In genomic region chr9:49118271-49118825, GRCm38 (mm10) we compare ENCODE assay signal across 1 mouse cellular context.
TF ChIP-seq lines count a peak whose summit lies in the region.

No protein-coding gene starts in this region.

TF ChIP-seq in CH12.LX, 34 proteins besides CTCF, POLR2A, EP300 and RAD21 (continued from another document):
- TF ChIP-seq SMC3 (IDR thresholded peaks at IDR 0.05; ENCODE audit: low read depth, low read length) (no peak), JUND (conservative IDR thresholded peaks at IDR 0.05; ENCODE audit: low read depth, low read length) (no peak), GABPA (IDR thresholded peaks at IDR 0.05; ENCODE audit: insufficient replicate concordance, low read depth, low read length) (no peak), IRF4 (IDR thresholded peaks at IDR 0.05; ENCODE audit: low read depth, low read length) (no peak), USF2 (conservative IDR thresholded peaks at IDR 0.05; ENCODE audit: low read depth, low read length) (no peak), ZKSCAN1 (IDR thresholded peaks at IDR 0.05; ENCODE audit: borderline replicate concordance, low read depth, low read length) (no peak), CHD2 (IDR thresholded peaks at IDR 0.05; ENCODE audit: low read length) (no peak), MAFK (IDR thresholded peaks at IDR 0.05; ENCODE audit: insufficient replicate concordance, low read length) (no peak), ELF1 (IDR thresholded peaks at IDR 0.05; ENCODE audit: low read depth, low read length) (no peak), E2F4 (IDR thresholded peaks at IDR 0.05; ENCODE audit: insufficient replicate concordance, low read depth, low read length) (no peak), USF1 (IDR thresholded peaks at IDR 0.05; ENCODE audit: low read depth, low read length) (no peak), TBP (conservative IDR thresholded peaks at IDR 0.05; ENCODE audit: low read depth, low read length) (no peak), JUN (IDR thresholded peaks at IDR 0.05; ENCODE audit: insufficient read depth, low read depth, low read length) (no peak)
